Mouse (Mus musculus): ENCODE measurements around the gene Rab40c. TPM values are rescaled to one million over a fixed set of nuclear protein-coding genes. Genes with fewer than 3 reads are reported as not detected.

The Rab40c gene
- total RNA-seq, 2 experiments from 2014 or later = 14.5 to 15.3 TPM

- DNase-seq = no peak
Observed at GRCm38 (mm10) chr17:25900193-25900592, 19.3 kb downstream of the Rab40c start.

GRCm38 (mm10) chr17:25895891-25896290, 23.6 kb downstream of the Rab40c start:
- no peak for DNase-seq

DNA sequence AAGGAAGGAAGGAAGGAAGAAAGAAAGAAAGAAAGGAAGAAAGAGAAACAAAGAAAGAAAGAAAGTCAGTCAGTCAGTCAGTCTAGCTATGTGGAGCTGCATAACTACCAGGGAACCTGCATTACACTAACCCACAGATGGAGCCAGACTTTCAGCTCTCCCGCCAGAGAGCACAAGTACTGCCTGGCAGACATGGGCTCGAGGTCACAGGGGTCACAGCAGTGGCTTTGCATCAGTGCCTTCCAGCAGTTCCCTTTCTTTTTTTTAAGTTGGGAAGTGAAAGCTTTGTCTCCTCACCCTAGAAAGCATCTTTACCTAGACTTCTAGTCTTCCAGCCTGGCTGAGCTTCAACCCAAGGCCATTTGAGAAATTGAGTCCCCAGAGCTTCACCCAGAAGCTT, 24.1 kb downstream of the Rab40c start:
- peak in 1 of 2 experiments; percentile 49 for DNase-seq

- DNase-seq = peak; percentile 71
Observed at GRCm38 (mm10) chr17:25893975-25894617, 25.4 kb downstream of the Rab40c start.

- DNase-seq = no peak
Observed at GRCm38 (mm10) chr17:25888837-25889236, 30.7 kb downstream of the Rab40c start.

- DNase-seq = no peak
Observed at GRCm38 (mm10) chr17:25887467-25887866, 32.1 kb downstream of the Rab40c start.

DNA sequence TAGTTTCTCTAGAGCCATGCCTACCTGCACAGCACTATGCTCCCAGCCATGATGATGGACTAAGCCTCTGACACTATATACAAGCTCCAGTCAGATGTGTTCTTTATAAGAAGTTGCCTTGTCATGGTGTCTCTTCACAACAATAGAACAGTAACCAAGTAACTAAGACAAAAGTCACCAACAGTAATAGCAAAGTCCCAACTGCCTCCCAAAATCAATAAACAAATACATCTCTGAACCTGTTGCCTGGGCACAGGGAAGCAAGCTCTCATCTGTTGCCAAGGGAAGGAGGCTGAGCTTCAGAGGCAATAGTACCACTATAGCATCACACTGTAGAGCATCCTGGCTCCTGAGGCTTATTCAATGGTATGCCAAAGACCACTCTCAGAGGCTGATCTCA, 32.7 kb downstream of the Rab40c start:
- no peak for DNase-seq

GRCm38 (mm10) chr17:25885636-25886035, 33.9 kb downstream of the Rab40c start:
- no peak for DNase-seq

- DNase-seq = no peak
Observed at GRCm38 (mm10) chr17:25883824-25884223, 35.7 kb downstream of the Rab40c start.

DNA sequence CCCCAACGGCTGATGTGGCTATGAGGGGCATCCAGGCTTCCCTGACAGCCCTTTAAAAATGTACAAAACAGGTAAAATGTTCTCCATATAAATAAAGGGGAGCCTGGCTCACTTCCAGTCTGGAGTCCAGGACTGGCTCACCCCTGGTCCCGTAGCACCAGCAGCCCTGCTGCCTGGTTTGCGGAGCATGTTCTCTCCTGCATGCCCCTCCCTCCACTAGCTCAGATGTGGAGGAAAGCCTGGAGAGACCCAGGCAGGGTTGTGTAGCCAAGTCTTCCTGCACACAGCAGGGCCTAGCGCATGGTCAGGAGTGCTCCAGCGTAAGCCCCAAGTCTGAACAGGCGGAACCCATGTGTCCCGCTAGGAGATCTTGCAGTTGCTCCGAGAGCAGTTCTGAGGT, 36.3 kb downstream of the Rab40c start:
- no peak for DNase-seq

DNA sequence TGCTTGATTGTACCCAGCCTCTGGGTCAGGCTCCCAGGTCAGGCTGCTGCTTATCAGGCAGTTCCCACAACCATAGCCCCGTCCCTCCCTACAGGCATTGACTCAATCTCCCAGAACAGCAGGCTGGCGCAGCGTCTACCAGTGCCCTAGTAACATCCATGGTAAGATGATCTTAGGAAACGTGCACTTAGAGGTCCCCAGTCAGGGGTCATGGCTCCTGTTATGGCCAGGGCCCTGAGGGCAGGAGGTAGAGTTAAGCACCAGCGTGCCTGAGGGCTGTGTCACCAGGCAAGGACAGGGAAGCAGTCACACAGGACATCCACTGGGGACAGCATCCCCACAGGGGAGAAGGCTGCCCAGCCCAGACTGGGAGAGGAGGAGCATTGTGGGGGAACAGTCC, 37.2 kb downstream of the Rab40c start:
- no peak for DNase-seq

- DNase-seq = no peak
Observed at GRCm38 (mm10) chr17:25881691-25882090, 37.8 kb downstream of the Rab40c start.

DNA sequence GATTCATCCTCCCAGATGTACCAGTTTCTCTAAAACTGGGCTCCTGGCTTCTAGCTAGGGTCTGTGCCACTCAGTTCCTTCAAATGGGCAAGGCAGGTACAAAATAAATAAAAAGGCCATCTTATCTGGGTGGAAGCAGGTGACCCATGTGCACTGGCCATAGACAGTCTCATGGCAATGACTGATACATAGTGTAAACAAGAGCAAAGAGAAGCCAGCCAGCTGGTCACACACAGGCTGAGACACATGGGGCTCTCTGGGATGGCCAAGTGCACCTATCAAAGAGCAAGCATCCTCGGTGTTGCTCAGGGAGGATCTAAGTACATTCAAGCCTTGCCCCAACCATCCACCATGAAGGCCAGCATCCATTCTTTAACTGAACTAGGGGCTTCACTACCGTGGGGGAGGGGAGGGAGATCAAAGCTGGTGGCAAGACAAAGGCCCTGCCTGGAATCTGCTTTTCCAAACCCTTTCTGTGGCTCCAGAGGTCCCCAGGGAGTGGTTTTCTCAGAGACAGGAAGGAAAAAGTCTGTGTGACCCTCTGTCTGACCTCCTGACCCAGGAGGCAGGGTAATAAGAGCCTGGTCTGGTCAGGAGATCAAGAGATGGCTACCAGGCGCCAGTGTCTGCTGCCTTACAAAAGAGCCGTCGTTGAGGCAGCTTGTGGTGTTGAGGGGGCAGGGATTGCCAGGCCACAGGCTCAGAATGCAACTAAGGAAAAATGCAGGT, 38.5 kb downstream of the Rab40c start:
- no peak for DNase-seq

GRCm38 (mm10) chr17:25880196-25880910, 39.2 kb downstream of the Rab40c start, which contains the start of gene Wfikkn1:
Gene Wfikkn1, minus strand, starts transcription at chr17:25880858.
- DNase-seq = no peak

DNA sequence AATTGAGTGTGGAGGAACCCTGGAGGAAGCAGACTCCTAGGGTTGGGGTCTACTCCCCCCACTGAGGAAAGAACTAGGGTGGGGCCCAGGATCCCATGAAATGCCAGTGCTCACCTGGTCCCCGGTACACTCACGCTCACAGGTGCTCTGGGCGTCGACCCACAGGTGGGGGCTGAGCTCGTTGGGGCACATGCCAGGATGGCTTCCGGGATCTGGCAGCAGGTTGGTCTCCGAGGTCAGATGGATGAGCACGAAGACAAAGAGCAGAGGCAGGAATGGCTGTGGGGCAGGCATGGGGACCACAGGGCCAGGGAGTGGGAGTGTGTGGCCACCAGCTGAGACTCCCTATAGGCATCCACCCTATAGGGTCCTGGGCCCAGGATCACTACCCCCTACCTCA, 39.8 kb downstream of the Rab40c start:
- no peak for DNase-seq

DNA sequence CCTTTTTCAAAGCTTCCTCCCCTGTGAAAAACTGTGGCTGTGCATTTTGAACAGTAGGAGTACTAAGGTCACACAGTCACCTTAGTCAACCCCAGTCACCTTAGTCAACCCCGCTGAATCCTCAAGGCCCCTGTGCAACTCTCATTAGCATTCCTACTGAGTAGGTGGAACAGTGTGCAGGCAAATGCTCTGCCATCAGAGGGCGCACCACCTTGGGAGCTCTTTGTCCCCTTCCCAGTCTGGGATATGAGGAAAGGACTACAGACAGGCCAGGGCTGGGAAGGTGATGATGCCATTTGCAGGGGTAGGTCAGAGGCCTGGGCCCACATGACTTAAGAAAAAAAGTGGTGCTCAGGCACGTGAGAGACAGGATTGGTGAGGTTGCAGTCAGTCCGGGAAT, 40.3 kb downstream of the Rab40c start:
- DNase-seq = no peak

GRCm38 (mm10) chr17:25878611-25879180, 40.8 kb downstream of the Rab40c start:
- no peak for DNase-seq

DNA sequence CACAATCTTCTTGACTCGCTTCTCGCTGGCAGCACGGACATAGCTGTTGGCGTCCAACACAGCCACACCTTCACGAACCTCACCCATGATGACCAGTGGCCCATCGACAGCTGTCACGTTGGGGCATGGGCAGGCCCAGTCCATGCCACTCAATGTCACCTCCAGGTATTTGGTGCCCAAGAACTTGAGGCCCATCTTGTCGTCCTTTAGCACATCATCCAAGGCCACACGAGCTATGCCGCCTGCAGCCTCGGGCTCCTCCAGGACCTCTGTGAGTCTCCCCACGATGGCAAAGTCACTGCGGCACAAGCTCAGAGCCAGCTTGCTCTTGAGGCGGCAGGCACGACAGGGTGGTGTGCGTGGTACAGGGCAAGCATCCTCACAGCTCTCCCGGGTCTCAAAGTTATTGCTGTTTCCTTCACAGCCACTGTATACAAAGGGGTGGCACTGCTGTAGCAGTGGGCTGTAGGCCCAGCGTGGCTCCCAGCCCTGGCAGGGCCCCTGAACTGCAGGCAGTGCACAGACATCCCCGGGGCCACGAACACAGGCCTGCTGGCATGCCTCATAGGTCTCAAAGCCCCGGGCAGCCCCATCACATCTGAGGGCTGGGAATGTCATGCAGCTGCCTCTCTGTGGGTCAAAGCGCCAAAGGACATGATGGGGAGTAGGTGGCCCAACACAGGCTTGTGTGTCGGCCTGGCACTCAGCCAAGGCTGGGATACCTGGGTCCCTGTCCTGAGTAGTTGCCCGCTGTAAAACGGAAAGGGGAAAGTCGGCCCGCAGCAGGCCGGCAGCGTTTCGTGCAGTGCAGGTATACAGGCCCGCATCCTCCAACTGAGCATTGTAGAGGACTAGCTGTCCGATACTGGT, 41.6 kb downstream of the Rab40c start:
- no peak for DNase-seq

GRCm38 (mm10) chr17:25877025-25877424, 42.5 kb downstream of the Rab40c start:
- DNase-seq = no peak

- no peak for DNase-seq
Observed at GRCm38 (mm10) chr17:25876347-25876915, 43.1 kb downstream of the Rab40c start.

Measured in heart, adult 18-20 months (tissue).